Mouse (Mus musculus) brown adipose tissue, adult 24 weeks (tissue): ENCODE results near the gene Slc6a16. TPM values are rescaled to one million over a fixed set of nuclear protein-coding genes. Genes with fewer than 3 reads are reported as not detected.

Source experiments
- H3K27ac ChIP-seq: fragments of 200-500 bp; replicated peaks from 2 replicates; pipeline ENCODE4 v1.5.1; 2012; ENCODE audit warnings: low read depth, mild to moderate bottlenecking, low read length
- H3K4me1 ChIP-seq: fragments of 200-500 bp; 2 replicates; pipeline ENCODE4 v1.6.1; 2012; ENCODE audit warnings: low read length, mixed read lengths; ENCODE audit not compliant: control insufficient read depth, insufficient read depth, insufficient read length
- H3K4me3 ChIP-seq: fragments of 200-500 bp; 2 replicates; pipeline ENCODE4 v1.5.1; 2012; ENCODE audit warnings: low read depth, mild to moderate bottlenecking, low read length, moderate library complexity; ENCODE audit not compliant: insufficient read depth
- polyA plus RNA-seq: library from polyadenylated mRNA; stranded (reverse); fragments of >200 nt; gene quantifications from 2 replicates; pipeline ENCODE4 v1.2.4, GENCODE M21; 2012; ENCODE audit not compliant: missing spikeins, insufficient read depth, insufficient read length

The Slc6a16 gene
- polyA plus RNA-seq, 1 experiment = not detected

GRCm38 (mm10) chr7:45308551-45309240 lies 67.8 kb downstream of the Slc6a16 start:
- no peaks in the 10 kb centered on the region for H3K4me1 ChIP-seq

GRCm38 (mm10) chr7:45309455-45309854 lies 68.6 kb downstream of the Slc6a16 start:
- no peaks in the 10 kb centered on the region for H3K4me1 ChIP-seq
- H3K27ac ChIP-seq = no peak overlapping the region
- no peak overlapping the region for H3K4me3 ChIP-seq

More at GRCm38 (mm10) chr7:45308551-45309240, 67.8 kb downstream of the Slc6a16 start:
- H3K4me3 ChIP-seq = no peak overlapping the region
- no peak overlapping the region for H3K27ac ChIP-seq

- Histone ChIP-seq H3K4me1 (no peaks in the 10 kb centered on the region), H3K27ac (no peak overlapping the region), H3K4me3 (no peak overlapping the region)
These were observed 71.1 kb downstream of the Slc6a16 start for GRCm38 (mm10) chr7:45312023-45312422.

GRCm38 (mm10) chr7:45312686-45313453 lies 72.0 kb downstream of the Slc6a16 start:
- H3K4me1 ChIP-seq = no peaks in the 10 kb centered on the region
- H3K27ac ChIP-seq = no peak overlapping the region
- no peak overlapping the region for H3K4me3 ChIP-seq

GRCm38 (mm10) chr7:45313495-45313894 lies 72.6 kb downstream of the Slc6a16 start:
- Histone ChIP-seq H3K27ac (no peak overlapping the region), H3K4me1 (no peaks in the 10 kb centered on the region), H3K4me3 (no peak overlapping the region)

- Histone ChIP-seq H3K4me1 (no peaks in the 10 kb centered on the region), H3K27ac (no peak overlapping the region), H3K4me3 (no peak overlapping the region)
These were observed 74.4 kb downstream of the Slc6a16 start for GRCm38 (mm10) chr7:45315182-45315701.

GRCm38 (mm10) chr7:45316536-45316935 lies 75.7 kb downstream of the Slc6a16 start:
- Histone ChIP-seq H3K27ac (no peak overlapping the region), H3K4me1 (no peaks in the 10 kb centered on the region), H3K4me3 (no peak overlapping the region)

- Histone ChIP-seq H3K4me3 (no peak overlapping the region), H3K27ac (no peak overlapping the region), H3K4me1 (no peaks in the 10 kb centered on the region)
These were observed 81.4 kb downstream of the Slc6a16 start for GRCm38 (mm10) chr7:45322245-45322644.

Other genes starting within 250 kb of the Slc6a16 start
- gene Irf3, start 243.4 kb upstream of the Slc6a16 start, polyA plus RNA-seq = 40.8 and 41.4 TPM in 2 replicates
- gene Bcl2l12, start 242.4 kb upstream of the Slc6a16 start, polyA plus RNA-seq = 8.9 and 9.1 TPM in 2 replicates
- gene Scaf1, start 224.7 kb upstream of the Slc6a16 start, polyA plus RNA-seq = 26.3 and 27.5 TPM in 2 replicates
- 76.5 and 82.6 TPM in 2 replicates for gene Rras, start 223.1 kb upstream of the Slc6a16 start, polyA plus RNA-seq
- 4.8 and 5.4 TPM in 2 replicates for gene Prr12, start 188.2 kb upstream of the Slc6a16 start, polyA plus RNA-seq
- gene Nosip, start 178.7 kb upstream of the Slc6a16 start, polyA plus RNA-seq = 24.3 and 26.8 TPM in 2 replicates
- 17.2 and 33.8 TPM in 2 replicates for gene Prrg2, start 178.4 kb upstream of the Slc6a16 start, polyA plus RNA-seq
- 12.7 and 16.4 TPM in 2 replicates for gene Rcn3, start 148.9 kb upstream of the Slc6a16 start, polyA plus RNA-seq
- gene Fcgrt, start 137.2 kb upstream of the Slc6a16 start, polyA plus RNA-seq = 167 and 170 TPM in 2 replicates
- gene Rps11, start 116.6 kb upstream of the Slc6a16 start, polyA plus RNA-seq = 1,258 and 1,344 TPM in 2 replicates
- 1,142 and 1,278 TPM in 2 replicates for gene Rpl13a, start 112.3 kb upstream of the Slc6a16 start, polyA plus RNA-seq
- gene Gm45713, start 104.9 kb upstream of the Slc6a16 start, polyA plus RNA-seq = not detected in 2 replicates
- gene Flt3l, start 104.7 kb upstream of the Slc6a16 start, polyA plus RNA-seq = 5.9 and 6.8 TPM in 2 replicates
- 50.5 and 66.3 TPM in 2 replicates for gene Pih1d1, start 86.8 kb upstream of the Slc6a16 start, polyA plus RNA-seq
- gene Aldh16a1, start 86.5 kb upstream of the Slc6a16 start, polyA plus RNA-seq = 28.0 and 30.9 TPM in 2 replicates
- gene Slc17a7, start 77.1 kb upstream of the Slc6a16 start, polyA plus RNA-seq = not detected in 2 replicates
- not detected in 2 replicates for gene Gfy, start 61.5 kb upstream of the Slc6a16 start, polyA plus RNA-seq
- gene Pth2, start 60.1 kb upstream of the Slc6a16 start, polyA plus RNA-seq = not detected in 2 replicates
- not detected in 2 replicates for gene Ccdc155, start 36.2 kb upstream of the Slc6a16 start, polyA plus RNA-seq
- not detected in 2 replicates for gene Dkkl1, start 28.9 kb upstream of the Slc6a16 start, polyA plus RNA-seq
- 3.2 and 4.9 TPM in 2 replicates for gene Tead2, start 25.3 kb upstream of the Slc6a16 start, polyA plus RNA-seq
- 4.1 and 4.5 TPM in 2 replicates for gene Cd37, start 2.0 kb upstream of the Slc6a16 start, polyA plus RNA-seq
- not detected in 2 replicates for gene Slc6a21, start 36.4 kb downstream of the Slc6a16 start, polyA plus RNA-seq
- 4.0 and 5.0 TPM in 2 replicates for gene Trpm4, start 92.7 kb downstream of the Slc6a16 start, polyA plus RNA-seq
- 8.1 and 16.2 TPM in 2 replicates for gene Hrc, start 94.2 kb downstream of the Slc6a16 start, polyA plus RNA-seq
- not detected in 2 replicates for gene Ppfia3, start 125.9 kb downstream of the Slc6a16 start, polyA plus RNA-seq
- gene Lin7b, start 129.5 kb downstream of the Slc6a16 start, polyA plus RNA-seq = not detected in 2 replicates
- 69.0 and 82.7 TPM in 2 replicates for gene Snrnp70, start 154.7 kb downstream of the Slc6a16 start, polyA plus RNA-seq
- gene Kcna7, start 164.6 kb downstream of the Slc6a16 start, polyA plus RNA-seq = 1.0 TPM in 1 of 2 replicates, not detected in the other
- gene Ntf5, start 172.6 kb downstream of the Slc6a16 start, polyA plus RNA-seq = not detected in 2 replicates
- not detected in 2 replicates for gene Lhb, start 179.7 kb downstream of the Slc6a16 start, polyA plus RNA-seq
- 90.6 and 112 TPM in 2 replicates for gene Gys1, start 193.8 kb downstream of the Slc6a16 start, polyA plus RNA-seq
- 75.4 and 79.6 TPM in 2 replicates for gene Ruvbl2, start 197.0 kb downstream of the Slc6a16 start, polyA plus RNA-seq
- gene Ftl1, start 218.8 kb downstream of the Slc6a16 start, polyA plus RNA-seq = 1,179 and 1,214 TPM in 2 replicates
- gene Bax, start 225.8 kb downstream of the Slc6a16 start, polyA plus RNA-seq = 20.1 and 26.9 TPM in 2 replicates
- gene Tulp2, start 240.8 kb downstream of the Slc6a16 start, polyA plus RNA-seq = not detected in 2 replicates
- 6.9 TPM in 1 of 2 replicates, not detected in the other for gene Gm45808, start 245.7 kb downstream of the Slc6a16 start, polyA plus RNA-seq
- gene Dhdh, start 247.7 kb downstream of the Slc6a16 start, polyA plus RNA-seq = 145 and 190 TPM in 2 replicates